Mouse (Mus musculus) heart, embryonic 15.5 days (tissue): Measurements from ENCODE around the gene Tmem39b. TPM values are rescaled to one million over a fixed set of nuclear protein-coding genes. Genes with fewer than 3 reads are reported as not detected.
"Not testable (repeated sequence)": the region's sequence is repeated elsewhere in the genome, so short reads cannot be mapped to it uniquely, and the experiment has no call there.

Source experiments
- ATAC-seq: fragments of 200-750 bp; cut with Nextera tagmentation; replicated peaks from 2 replicates; pipeline ENCODE4 v1.8.0; 2017; ENCODE audit warnings: low read depth, moderate TSS enrichment; ENCODE audit not compliant: insufficient number of reproducible peaks, insufficient read depth, low FRiP score
- H3K27ac ChIP-seq: fragments of 300-500 bp; sonication (generic); 2 replicates; pipeline ENCODE4 v1.5.1; 2015; ENCODE audit warnings: mild to moderate bottlenecking, inconsistent platforms
- H3K27me3 ChIP-seq: fragments of 300-500 bp; sonication (generic); 2 replicates; pipeline ENCODE4 v1.6.1; 2015; ENCODE audit warnings: inconsistent platforms
- H3K36me3 ChIP-seq: fragments of 300-500 bp; sonication (generic); 2 replicates; pipeline ENCODE4 v1.6.1; 2015; ENCODE audit warnings: mild to moderate bottlenecking, inconsistent platforms
- H3K4me1 ChIP-seq: fragments of 300-500 bp; sonication (generic); replicated peaks from 2 replicates; pipeline ENCODE4 v1.6.1; 2015; ENCODE audit warnings: inconsistent platforms
- H3K4me2 ChIP-seq: fragments of 300-500 bp; sonication (generic); 2 replicates; pipeline ENCODE4 v1.6.1; 2015; ENCODE audit warnings: inconsistent platforms, mild to moderate bottlenecking, moderate library complexity
- H3K4me3 ChIP-seq: fragments of 300-500 bp; sonication (generic); 2 replicates; pipeline ENCODE4 v1.5.1; 2015; ENCODE audit warnings: mild to moderate bottlenecking, inconsistent platforms
- H3K9ac ChIP-seq: fragments of 300-500 bp; sonication (generic); 2 replicates; pipeline ENCODE4 v1.6.1; 2015; ENCODE audit warnings: mild to moderate bottlenecking, inconsistent platforms
- H3K9me3 ChIP-seq: fragments of 300-500 bp; sonication (generic); replicated peaks from 2 replicates; pipeline ENCODE4 v1.6.1; 2016; ENCODE audit warnings: inconsistent platforms
- WGBS: fragments of 180-500 bp; shearing (Covaris S2); methylation state at CpG from one replicate; pipeline ENCODE4 v1.1.7; 2015; ENCODE audit warnings: mixed read lengths; 5-methylcytosine and 5-hydroxymethylcytosine counted together
- polyA plus RNA-seq: library from polyadenylated mRNA; unstranded; fragments of >200 nt; fragmentation: Nextera tagmentation; extraction: Ambion mirVana; gene quantifications from 2 replicates; pipeline ENCODE4 v1.2.1, GENCODE M21; 2015

Gene Tmem39b
- polyA plus RNA-seq, 1 experiment from 2014 or later: 6.1 TPM

DNA sequence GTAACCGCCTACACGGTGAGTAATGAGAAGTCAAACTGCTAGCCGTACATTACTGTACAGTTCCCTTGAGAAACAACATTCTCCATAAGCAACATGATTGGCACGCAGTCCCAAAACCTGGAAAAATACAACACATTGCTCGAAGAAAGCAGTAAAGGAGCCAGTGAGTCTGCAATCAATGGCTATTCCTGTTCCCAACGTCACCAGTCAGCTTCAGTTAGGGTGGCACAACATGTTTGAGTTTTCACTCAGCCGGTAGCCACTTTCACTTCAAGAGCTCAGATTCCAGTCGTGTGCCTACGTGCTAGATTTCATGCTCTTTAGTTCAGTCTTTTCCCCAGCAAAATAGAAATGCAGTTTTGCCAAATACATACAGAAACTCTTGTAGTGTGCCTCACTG is 19.7 kb upstream of the Tmem39b start:
- Histone ChIP-seq H3K4me1 (no peaks in the 10 kb centered on the region), H3K27ac (no peak overlapping the region), H3K9ac (no peak overlapping the region), H3K4me2 (no peak overlapping the region), H3K4me3 (no peak overlapping the region), H3K9me3 (no peaks in the 10 kb centered on the region), H3K36me3 (peaks cover 83% of the 10 kb centered on the region), H3K27me3 (no peaks in the 10 kb centered on the region)
- ATAC-seq: no peak
- WGBS: 84% methylated on average over 9 of the region's 9 CpGs

DNA sequence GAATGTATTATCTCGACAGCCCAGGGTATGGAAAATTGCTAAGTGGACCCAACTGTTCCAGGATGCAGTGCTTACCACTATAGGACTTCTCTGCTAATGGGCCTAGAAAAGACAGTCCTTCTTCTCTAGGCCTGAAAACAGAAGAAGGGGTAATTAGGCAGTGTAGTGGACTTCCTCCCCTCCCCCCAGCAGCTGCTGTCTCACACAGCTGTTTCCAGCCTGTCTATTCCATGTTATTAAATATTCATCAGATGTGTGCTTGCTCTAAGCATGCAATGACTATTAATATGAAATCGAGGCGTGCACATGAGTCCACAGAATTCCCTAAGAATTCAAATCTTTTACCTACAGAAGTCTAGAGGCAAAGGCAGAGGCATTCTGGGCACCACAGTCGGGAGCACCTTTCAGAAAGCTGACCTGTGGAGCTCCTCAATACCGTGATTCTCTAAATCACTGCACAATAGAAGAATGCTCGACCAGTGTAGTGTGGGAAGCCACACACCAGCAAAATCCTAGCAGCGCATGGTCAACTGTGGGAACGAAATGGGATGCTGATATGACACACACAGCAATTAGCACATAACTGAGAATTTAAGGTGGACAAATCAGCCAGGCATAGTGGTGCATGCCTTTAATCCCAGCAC is 13.0 kb upstream of the Tmem39b start:
- H3K27ac ChIP-seq: peak overlapping the region; percentile 45
- ATAC-seq: no peak
- no peaks in the 10 kb centered on the region for H3K9me3 ChIP-seq
- H3K9ac ChIP-seq: no peak overlapping the region
- peaks cover 11% of the 10 kb centered on the region for H3K4me1 ChIP-seq
- H3K27me3 ChIP-seq: no peaks in the 10 kb centered on the region
- H3K4me2 ChIP-seq: no peak overlapping the region
- no peak overlapping the region for H3K4me3 ChIP-seq
- H3K36me3 ChIP-seq: peaks cover 84% of the 10 kb centered on the region
- 79% methylated on average over 8 of the region's 8 CpGs for WGBS

GRCm38 (mm10) chr4:129706750-129707149 is 10.1 kb upstream of the Tmem39b start:
- peaks cover 34% of the 10 kb centered on the region for H3K4me1 ChIP-seq
- peaks cover 70% of the 10 kb centered on the region for H3K36me3 ChIP-seq
- WGBS: 72% methylated on average over 3 of the region's 3 CpGs
- no peak for ATAC-seq
- H3K4me3 ChIP-seq: no peak overlapping the region
- no peak overlapping the region for H3K27ac ChIP-seq
- H3K27me3 ChIP-seq: no peaks in the 10 kb centered on the region
- no peak overlapping the region for H3K4me2 ChIP-seq
- no peak overlapping the region for H3K9ac ChIP-seq
- H3K9me3 ChIP-seq: no peaks in the 10 kb centered on the region

DNA sequence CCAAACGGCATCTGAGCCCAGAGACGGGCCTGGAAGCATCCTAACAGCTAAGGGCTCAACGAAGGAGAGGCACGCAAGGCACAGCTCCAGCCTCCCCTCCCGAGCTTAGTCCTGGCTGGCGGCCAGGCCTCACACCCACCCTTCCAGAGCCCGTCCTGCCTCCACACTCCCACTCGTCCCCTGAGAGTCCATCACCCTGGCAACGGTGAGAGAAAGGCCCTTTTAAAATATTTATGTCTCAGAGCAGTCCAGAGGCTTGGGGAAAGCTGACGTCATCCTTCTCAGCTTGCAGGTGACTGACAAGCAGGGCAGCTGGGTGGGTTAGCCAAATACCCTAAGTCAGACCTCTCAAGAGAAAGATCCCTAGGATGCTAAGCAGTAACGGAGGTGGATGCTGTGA is 5.8 kb upstream of the Tmem39b start:
- H3K4me3 ChIP-seq: no peak overlapping the region
- no peaks in the 10 kb centered on the region for H3K9me3 ChIP-seq
- peak overlapping the region; percentile 74 for H3K27ac ChIP-seq
- peaks cover 29% of the 10 kb centered on the region for H3K36me3 ChIP-seq
- H3K27me3 ChIP-seq: no peaks in the 10 kb centered on the region
- H3K4me2 ChIP-seq: no peak overlapping the region
- WGBS: 15% methylated on average over 11 of the region's 11 CpGs
- 0 out of 2 replicates have a peak overlapping the region, but pooled peaks have one; percentile 13 for H3K9ac ChIP-seq
- ATAC-seq: peak; percentile 68
- H3K4me1 ChIP-seq: peaks cover 33% of the 10 kb centered on the region

DNA sequence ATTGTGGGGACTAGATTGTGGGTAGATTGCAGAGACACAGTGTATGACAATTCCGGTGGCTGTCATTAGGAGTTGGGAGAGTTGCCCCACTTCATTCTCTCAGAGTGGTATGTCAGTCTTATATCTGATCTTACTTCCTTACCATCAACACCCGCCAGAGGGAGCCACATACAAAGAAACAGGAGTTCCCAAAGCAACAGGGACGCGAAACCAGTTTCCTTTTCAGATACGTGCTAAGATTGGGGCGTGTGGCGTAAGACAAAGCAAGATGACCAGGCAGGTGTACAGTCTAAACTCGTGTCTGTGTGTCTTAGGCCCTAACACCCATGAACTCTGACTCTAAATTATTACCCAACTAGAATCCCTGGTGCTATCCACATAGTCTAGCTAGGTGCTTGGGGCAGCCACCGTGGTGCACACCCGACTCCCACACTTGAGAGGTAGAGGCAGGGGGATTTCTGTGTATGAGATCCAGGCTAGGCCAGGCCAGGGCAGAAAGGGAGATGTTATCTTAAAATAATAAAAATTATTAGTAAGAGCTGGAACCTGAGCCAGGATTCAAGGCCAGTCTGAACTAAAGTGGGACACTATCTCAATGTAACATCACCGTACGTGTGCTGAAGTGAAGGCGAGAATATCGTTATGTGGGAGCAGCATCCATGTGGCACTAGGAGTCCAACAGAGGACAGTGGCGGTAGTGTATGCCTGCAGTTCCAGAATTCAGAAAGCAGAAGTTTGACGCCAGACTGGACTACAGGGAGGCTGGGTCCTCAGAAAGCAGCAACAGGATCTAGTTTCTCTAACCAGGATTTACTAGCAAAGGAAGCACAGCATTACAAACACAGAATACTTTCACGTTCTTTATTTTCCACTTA is 5.1 kb upstream of the Tmem39b start:
- peaks cover 36% of the 10 kb centered on the region for H3K4me1 ChIP-seq
- H3K27me3 ChIP-seq: no peaks in the 10 kb centered on the region
- peak overlapping the region; percentile 74 for H3K27ac ChIP-seq
- peak overlapping the region; percentile 40 for H3K4me2 ChIP-seq
- H3K9ac ChIP-seq: peak overlapping the region; percentile 26; the same call in 1 of the 2 replicates
- no peaks in the 10 kb centered on the region for H3K9me3 ChIP-seq
- peak overlapping the region; percentile 12; the same call in 1 of the 2 replicates for H3K4me3 ChIP-seq
- peaks cover 26% of the 10 kb centered on the region for H3K36me3 ChIP-seq
- WGBS: 41% methylated on average over 17 of the region's 17 CpGs
- ATAC-seq: 0 out of 2 replicates have a peak, but pooled peaks have one; percentile 17

DNA sequence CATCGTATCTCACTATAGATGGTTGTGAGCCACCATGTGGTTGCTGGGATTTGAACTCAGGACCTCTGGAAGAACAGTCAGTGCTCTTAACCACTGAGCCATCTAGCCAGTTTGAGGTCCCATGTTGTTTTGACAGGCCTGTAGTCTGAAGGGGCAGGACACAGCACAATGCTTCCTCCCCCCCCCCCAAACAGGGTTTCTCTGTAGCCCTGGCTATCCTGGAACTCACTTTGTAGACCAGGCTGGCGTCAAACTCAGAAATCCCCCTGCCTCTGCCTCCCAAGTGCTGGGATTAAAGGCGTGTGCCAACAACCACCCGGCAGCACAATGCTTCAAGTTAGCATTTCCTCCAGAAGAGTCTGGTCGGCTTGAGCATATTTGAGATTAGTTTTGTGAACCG is 4.0 kb upstream of the Tmem39b start:
- Histone ChIP-seq H3K36me3 (peaks cover 17% of the 10 kb centered on the region), H3K4me1 (peaks cover 41% of the 10 kb centered on the region)
- H3K4me2 ChIP-seq, H3K9me3 ChIP-seq, H3K27ac ChIP-seq, H3K9ac ChIP-seq, ATAC-seq, H3K27me3 ChIP-seq, H3K4me3 ChIP-seq: not testable (repeated sequence)
- WGBS: 87% methylated on average over 6 of the region's 6 CpGs

DNA sequence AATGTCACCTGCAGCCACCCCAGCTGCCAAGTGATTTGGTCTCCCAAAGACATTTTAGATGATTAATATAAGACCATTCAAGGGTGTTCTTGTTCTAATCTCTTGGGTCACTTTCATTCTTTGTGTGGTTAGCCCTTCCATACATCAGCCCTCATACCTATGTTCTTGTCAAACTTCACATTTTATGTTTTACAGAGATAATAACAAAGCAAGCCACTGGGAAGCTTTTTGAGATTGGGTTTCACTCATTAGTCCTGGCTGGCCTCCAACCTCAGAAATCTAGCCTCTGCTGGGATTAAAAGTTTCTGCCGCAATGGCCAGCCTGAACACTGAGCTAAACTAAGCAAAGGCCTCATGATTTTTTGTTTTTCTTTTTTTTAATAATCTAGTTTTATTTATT is 3.6 kb upstream of the Tmem39b start:
- Histone ChIP-seq H3K4me2 (no peak overlapping the region), H3K9me3 (no peaks in the 10 kb centered on the region), H3K27me3 (no peaks in the 10 kb centered on the region), H3K9ac (no peak overlapping the region), H3K27ac (no peak overlapping the region), H3K4me1 (peaks cover 45% of the 10 kb centered on the region), H3K36me3 (peaks cover 14% of the 10 kb centered on the region), H3K4me3 (no peak overlapping the region)
- WGBS: 64% methylated on average over 1 of the region's 1 CpGs
- ATAC-seq: no peak

DNA sequence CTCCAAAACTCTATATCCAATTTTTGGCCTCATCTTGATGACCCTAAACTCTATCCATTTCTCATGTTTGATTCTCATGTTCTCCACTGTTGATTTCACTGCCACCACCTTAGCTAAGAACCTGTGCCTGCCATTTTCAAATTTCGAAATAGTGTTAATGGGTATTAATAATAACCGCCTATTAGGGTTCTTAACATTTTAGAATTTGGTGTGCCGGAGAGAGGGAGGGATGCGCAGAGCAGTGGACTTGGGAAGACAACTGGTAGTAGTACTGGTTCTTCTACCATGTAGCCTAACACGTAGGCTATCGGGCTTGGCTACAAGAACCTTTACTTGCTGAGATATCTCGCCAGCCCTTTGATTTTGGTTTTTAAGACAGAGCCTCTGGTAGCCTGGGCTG is 553 bp upstream of the Tmem39b start:
- Histone ChIP-seq H3K9ac (peak overlapping the region; percentile 66), H3K27me3 (no peaks in the 10 kb centered on the region), H3K27ac (peak overlapping the region; percentile 82), H3K9me3 (no peaks in the 10 kb centered on the region), H3K36me3 (peaks cover 12% of the 10 kb centered on the region; the same call in 1 of the 2 replicates), H3K4me1 (peaks cover 28% of the 10 kb centered on the region), H3K4me3 (peak overlapping the region; percentile 74), H3K4me2 (peak overlapping the region; percentile 83)
- 77% methylated on average over 7 of the region's 7 CpGs for WGBS
- no peak for ATAC-seq

GRCm38 (mm10) chr4:129695815-129696157 is 852 bp downstream of the Tmem39b start:
- WGBS: 20% methylated on average over 6 of the region's 6 CpGs
- H3K4me2 ChIP-seq: peak overlapping the region; percentile 83
- ATAC-seq: no peak
- H3K9me3 ChIP-seq: no peaks in the 10 kb centered on the region
- peaks cover 23% of the 10 kb centered on the region for H3K36me3 ChIP-seq
- H3K9ac ChIP-seq: peak overlapping the region; percentile 66
- H3K4me1 ChIP-seq: peaks cover 21% of the 10 kb centered on the region
- H3K27ac ChIP-seq: peak overlapping the region; percentile 82
- peak overlapping the region; percentile 74 for H3K4me3 ChIP-seq
- H3K27me3 ChIP-seq: no peaks in the 10 kb centered on the region

- Histone ChIP-seq H3K4me1 (no peaks in the 10 kb centered on the region), H3K36me3 (peaks cover 75% of the 10 kb centered on the region), H3K4me2 (no peak overlapping the region), H3K9ac (no peak overlapping the region), H3K27ac (no peak overlapping the region), H3K27me3 (no peaks in the 10 kb centered on the region), H3K9me3 (no peaks in the 10 kb centered on the region), H3K4me3 (no peak overlapping the region)
- no peak for ATAC-seq
- WGBS: 85% methylated on average over 6 of the region's 6 CpGs
Measured at GRCm38 (mm10) chr4:129684531-129684930, 12.1 kb downstream of the Tmem39b start.

DNA sequence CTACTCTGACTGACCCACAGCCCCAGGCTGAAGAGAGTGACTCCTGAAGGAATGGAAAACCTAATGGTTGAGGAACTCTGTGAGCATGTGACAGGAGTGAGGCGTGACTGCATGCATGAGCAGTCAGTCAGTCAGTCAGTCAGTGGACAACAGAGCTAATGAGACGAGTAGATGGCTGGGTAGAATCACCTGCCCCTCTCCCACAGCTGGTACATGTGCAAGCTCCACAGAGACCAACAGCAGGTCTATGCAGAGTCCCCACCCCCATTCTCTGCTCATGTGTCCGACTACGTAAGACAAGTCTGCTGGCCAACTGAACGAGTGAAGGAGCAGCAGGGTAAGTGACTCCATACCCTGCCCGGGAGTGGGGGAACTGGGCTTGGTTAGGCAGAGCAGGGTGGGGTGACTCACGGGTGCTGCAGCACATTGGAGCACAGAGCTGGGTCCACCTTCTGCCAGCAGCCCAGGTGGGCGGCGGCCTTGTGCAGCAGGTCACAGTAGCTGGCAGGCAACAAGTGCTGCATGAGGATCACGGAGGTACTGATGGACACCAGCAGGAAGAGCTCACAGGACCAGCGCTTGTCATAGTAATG is 12.6 kb downstream of the Tmem39b start:
- no peak overlapping the region for H3K4me2 ChIP-seq
- no peak for ATAC-seq
- H3K4me3 ChIP-seq: no peak overlapping the region
- H3K36me3 ChIP-seq: peaks cover 73% of the 10 kb centered on the region
- no peak overlapping the region for H3K9ac ChIP-seq
- H3K27ac ChIP-seq: no peak overlapping the region
- no peaks in the 10 kb centered on the region for H3K27me3 ChIP-seq
- no peaks in the 10 kb centered on the region for H3K9me3 ChIP-seq
- WGBS: 89% methylated on average over 11 of the region's 11 CpGs
- no peaks in the 10 kb centered on the region for H3K4me1 ChIP-seq
